Mouse (Mus musculus) lung, embryonic 16.5 days (tissue): ENCODE results near the gene Vmn2r53. TPM values are rescaled to one million over a fixed set of nuclear protein-coding genes. Genes with fewer than 3 reads are reported as not detected.
"Not testable (repeated sequence)": the region's sequence is repeated elsewhere in the genome, so short reads cannot be mapped to it uniquely, and the experiment has no call there.

Experiments
- ATAC-seq: fragments of 200-750 bp; cut with Nextera tagmentation; 2 replicates; pipeline ENCODE4 v1.8.0; 2017; ENCODE audit warnings: low read depth, mild to moderate bottlenecking, moderate library complexity
- H3K27ac ChIP-seq: fragments of 300-500 bp; sonication (generic); 2 replicates; pipeline ENCODE4 v1.5.1; 2014; ENCODE audit warnings: mild to moderate bottlenecking, control low read depth, low read length
- H3K27me3 ChIP-seq: fragments of 300-500 bp; sonication (generic); 2 replicates; pipeline ENCODE4 v1.6.1; 2014; ENCODE audit warnings: low read depth, low read length, mixed read lengths; ENCODE audit not compliant: control insufficient read depth, insufficient read depth
- H3K36me3 ChIP-seq: fragments of 300-500 bp; sonication (generic); 2 replicates; pipeline ENCODE4 v1.6.1; 2014; ENCODE audit warnings: low read length; ENCODE audit not compliant: control insufficient read depth, insufficient read depth
- H3K4me1 ChIP-seq: fragments of 300-500 bp; sonication (generic); replicated peaks from 2 replicates; pipeline ENCODE4 v1.6.1; 2014; ENCODE audit warnings: low read length, mixed read lengths; ENCODE audit not compliant: control insufficient read depth, insufficient read depth
- H3K4me2 ChIP-seq: fragments of 300-500 bp; sonication (generic); 2 replicates; pipeline ENCODE4 v1.6.1; 2014; ENCODE audit warnings: low read depth, low read length, control low read depth
- H3K4me3 ChIP-seq: fragments of 300-500 bp; sonication (generic); 2 replicates; pipeline ENCODE4 v1.5.1; 2014; ENCODE audit warnings: mild to moderate bottlenecking, low read length, control low read depth
- H3K9ac ChIP-seq: fragments of 300-500 bp; sonication (generic); 2 replicates; pipeline ENCODE4 v1.6.1; 2014; ENCODE audit warnings: low read length, control low read depth
- H3K9me3 ChIP-seq: fragments of 300-500 bp; sonication (generic); 2 replicates; pipeline ENCODE4 v1.6.1; 2016; ENCODE audit warnings: low read length; ENCODE audit not compliant: control insufficient read depth
- WGBS: fragments of 180-500 bp; shearing (Covaris S2); extraction: QIAGEN DNeasy Blood & Tissue Kit; methylation state at CpG from one replicate; pipeline ENCODE4 v1.1.7; 2014; 5-methylcytosine and 5-hydroxymethylcytosine counted together
- polyA plus RNA-seq: library from polyadenylated mRNA; unstranded; fragments of >200 nt; fragmentation: Nextera tagmentation; extraction: Ambion mirVana; gene quantifications from 2 replicates; pipeline ENCODE4 v1.2.1, GENCODE M21; 2015

Vmn2r53 gene
- 0.01 TPM in 2 replicates for polyA plus RNA-seq

DNA sequence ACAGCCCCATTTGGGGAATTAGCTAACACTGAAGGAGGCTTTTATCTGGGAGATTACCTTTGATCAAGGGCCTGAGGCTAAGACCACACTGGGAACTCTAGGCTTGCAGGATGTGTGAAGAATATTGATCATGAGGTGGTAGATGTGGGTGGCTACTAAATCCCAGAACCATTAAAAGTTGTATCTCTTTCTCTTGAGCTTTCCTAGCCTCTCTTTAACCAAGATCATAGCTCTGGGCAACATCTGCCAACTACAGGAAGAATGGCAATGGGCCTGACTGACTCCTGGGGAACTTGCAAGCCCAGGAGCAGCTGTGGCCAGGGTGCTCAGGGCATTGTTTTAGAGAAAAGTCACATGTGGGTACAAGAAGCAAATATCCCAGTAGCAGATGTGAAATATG is at the start of gene Vmn2r53:
Vmn2r53 (minus strand) TSS at position 101 of the 400 bp plus-strand sequence.
- Histone ChIP-seq H3K4me1 (no peaks in the 10 kb centered on the region), H3K9me3 (peaks cover 6% of the 10 kb centered on the region; the same call in 1 of the 2 replicates), H3K4me3 (no peak within 1 kb of the TSS), H3K27ac (no peak within 1 kb of the TSS), H3K27me3 (no peaks in the 10 kb centered on the region), H3K36me3 (no peaks in the 10 kb centered on the region), H3K9ac (no peak within 1 kb of the TSS), H3K4me2 (no peak within 1 kb of the TSS)
- no peak for ATAC-seq

DNA sequence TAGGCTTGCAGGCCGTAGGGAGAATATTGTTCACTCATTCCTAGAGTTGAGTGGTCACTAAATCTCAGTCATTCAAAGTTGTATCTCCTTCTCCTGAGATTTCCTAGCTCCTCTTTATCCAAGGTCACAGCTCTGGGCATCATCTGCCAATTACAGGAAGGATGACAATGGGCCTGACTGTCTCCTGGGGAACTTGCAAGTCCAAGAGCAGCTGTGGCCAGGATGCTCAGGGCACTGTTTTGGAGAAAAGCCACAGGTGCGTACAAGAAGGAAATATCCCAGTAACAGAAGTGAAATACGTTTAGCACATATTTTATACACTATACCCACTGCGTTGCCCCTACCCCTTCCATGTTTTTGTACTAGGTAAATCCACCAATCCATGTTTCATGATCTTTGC is 31.6 kb upstream of the Vmn2r53 start, which contains the start of gene Vmn2r54:
Vmn2r54 (minus strand) TSS at position 101 of the 400 bp plus-strand sequence.
- H3K4me2 ChIP-seq, ATAC-seq, H3K9ac ChIP-seq, H3K4me1 ChIP-seq, H3K36me3 ChIP-seq, H3K27me3 ChIP-seq, H3K4me3 ChIP-seq, H3K27ac ChIP-seq, H3K9me3 ChIP-seq: not testable (repeated sequence)
- 73% methylated on average over 3 of the region's 4 CpGs for WGBS

Other genes with a start within 250 kb of the Vmn2r53 start
- gene Vmn1r84, start 239.5 kb downstream of the Vmn2r53 start, polyA plus RNA-seq, result not detected in 2 replicates
- 3.2 and 3.7 TPM in 2 replicates for gene Zfp551, start 186.0 kb downstream of the Vmn2r53 start, polyA plus RNA-seq
- gene Zfp606, start 130.5 kb downstream of the Vmn2r53 start, polyA plus RNA-seq, result 21.6 TPM in 2 replicates
- gene 2900092C05Rik, start 96.3 kb downstream of the Vmn2r53 start, polyA plus RNA-seq, result not detected in 2 replicates
- gene Vmn2r54, start 31.5 kb upstream of the Vmn2r53 start, polyA plus RNA-seq, result not detected in 2 replicates
- gene Vmn2r55, start 76.2 kb upstream of the Vmn2r53 start, polyA plus RNA-seq, result not detected in 2 replicates
- gene Vmn2r56, start 126.2 kb upstream of the Vmn2r53 start, polyA plus RNA-seq, result not detected in 2 replicates
- gene Zscan18, start 194.8 kb upstream of the Vmn2r53 start, polyA plus RNA-seq, result 5.6 and 6.5 TPM in 2 replicates
- 13.6 and 14.5 TPM in 2 replicates for gene Zfp329, start 210.1 kb upstream of the Vmn2r53 start, polyA plus RNA-seq
- 45.5 and 46.4 TPM in 2 replicates for gene Zfp110, start 226.0 kb upstream of the Vmn2r53 start, polyA plus RNA-seq